Mouse (Mus musculus) lung, postnatal 10 days (tissue): ENCODE results near the gene Ttc3.
"Not testable (repeated sequence)": the region's sequence is repeated elsewhere in the genome, so short reads cannot be mapped to it uniquely, and the experiment has no call there.

ENCODE experiments used
- DNase-seq: peaks from one replicate; pipeline ENCODE4 v3.0.0; 2021

Gene Ttc3

DNA sequence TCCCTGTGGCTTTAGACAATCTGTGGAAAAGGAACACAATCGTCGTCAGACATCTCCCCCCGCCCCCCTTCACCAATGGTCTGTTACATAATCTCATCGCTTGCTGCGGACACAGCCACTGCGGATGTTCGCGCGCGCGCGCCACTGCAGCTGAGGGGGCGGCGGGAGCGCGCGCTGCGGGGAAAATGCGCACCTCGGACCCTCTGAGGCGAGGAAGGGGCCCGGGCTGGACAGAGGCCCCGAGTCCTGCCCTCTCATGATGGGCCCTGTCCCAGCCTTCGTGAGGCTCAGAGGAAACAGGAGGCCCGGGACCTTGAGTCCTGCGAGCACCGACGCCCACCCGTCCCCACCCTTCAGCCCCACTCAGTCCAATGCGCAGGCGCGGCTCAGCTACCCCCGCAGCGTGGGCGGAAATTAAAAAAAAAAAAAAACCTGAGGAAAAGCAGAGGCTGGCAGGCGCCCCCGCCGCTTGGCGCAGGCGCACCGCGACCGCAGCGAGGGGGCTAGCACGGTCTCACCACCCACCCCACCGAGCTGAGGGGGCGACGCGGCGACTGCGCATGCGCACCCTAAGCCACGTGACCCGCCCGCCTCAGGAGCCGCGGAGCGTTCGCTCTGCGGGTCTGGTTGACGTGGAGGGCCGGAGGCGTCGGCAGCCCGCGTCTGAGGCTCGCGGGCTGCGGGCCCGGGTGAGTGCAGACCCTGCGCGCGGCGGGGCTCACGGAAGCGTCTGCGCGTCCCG, at the start of gene Ttc3:
Ttc3 (plus strand) TSS at position 446 of the 742 bp plus-strand sequence.
- DNase-seq: peak; percentile 96

DNA sequence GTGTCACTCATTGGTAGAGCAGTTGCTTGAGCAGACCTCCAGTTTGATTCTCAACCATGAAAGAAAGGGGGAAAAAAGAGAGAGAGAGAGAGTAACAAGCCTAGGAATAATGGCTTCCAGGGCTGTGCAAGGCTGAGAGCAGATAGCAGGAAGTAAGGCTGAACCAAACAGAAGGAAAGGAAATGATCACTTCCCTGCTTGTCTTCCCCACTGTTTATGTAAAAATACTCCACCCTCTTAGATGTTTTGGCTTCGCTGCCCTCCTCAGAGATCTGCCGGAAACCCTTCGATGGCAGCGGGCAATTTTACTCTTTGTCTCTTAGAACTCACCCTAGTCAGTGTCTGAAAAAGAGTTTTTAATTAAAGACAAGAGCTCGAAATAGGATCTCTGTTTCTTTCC, 46.7 kb upstream of the Ttc3 start:
- peak; percentile 51 for DNase-seq

DNA sequence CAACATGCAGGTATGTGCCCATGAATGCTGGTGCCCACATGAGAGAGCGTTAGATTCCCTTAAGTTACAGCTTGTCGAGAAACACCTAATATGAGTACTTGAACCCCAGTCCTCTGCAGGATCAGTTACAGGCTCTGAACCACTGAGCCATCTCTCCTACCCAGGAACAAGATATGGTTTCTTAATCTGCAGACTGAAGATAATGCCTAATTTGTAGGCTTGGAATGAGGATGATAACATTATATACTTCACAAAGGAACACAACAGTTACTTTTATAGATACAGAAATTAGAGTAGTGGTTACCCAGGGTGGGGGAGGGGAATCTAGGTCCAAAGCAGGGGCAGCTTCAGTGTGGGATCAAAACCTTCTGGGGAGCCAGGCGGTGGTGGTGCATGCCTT, 44.4 kb upstream of the Ttc3 start:
- DNase-seq: no peak

DNA sequence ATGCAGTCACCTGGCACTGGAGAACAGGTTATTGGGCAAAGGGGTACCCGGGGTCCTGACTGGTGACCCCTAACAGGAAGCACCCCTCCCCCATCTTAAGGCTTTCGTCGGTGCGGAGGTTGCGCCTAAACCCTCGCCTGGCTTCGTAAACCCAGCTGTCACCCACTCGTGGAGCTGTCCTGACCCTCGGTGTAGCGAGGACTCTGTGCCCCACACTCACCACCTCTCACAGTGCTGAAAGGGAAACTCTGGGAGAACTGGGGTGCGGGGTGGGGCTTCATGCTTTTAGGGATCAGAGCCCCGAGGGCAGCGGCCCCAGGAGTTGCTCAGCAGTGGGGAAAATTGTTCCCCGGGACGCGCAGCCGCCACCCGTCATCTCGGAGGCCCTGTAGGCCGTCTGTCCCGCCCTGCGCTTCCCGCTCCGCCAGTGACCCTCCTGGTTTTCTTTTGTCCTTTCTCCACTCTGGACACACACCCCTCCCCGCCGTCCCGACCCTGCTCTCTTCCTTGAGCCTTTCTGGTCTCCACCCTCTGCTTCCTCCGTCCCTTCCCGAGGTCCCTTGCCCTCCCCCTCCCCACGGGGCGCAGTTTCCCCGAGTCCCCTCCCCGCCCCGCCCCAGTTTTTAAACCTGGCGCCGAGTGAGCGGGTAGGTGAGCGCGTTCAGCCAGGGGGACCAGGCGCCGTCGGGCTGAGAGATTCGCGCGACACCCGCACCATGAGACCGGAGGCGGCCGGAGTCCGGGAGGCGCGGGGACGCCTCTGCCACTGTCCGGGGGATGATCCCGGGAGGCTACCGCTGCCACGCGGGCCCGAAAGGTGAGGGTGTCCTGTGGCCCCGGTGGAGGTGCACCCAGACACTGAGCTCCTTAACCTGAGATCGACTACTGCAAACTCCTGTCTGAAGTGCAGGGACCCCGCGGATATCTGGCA, 42.4 kb upstream of the Ttc3 start, which contains the start of gene Ripply3:
Ripply3 (plus strand) TSS at position 640 of the 931 bp plus-strand sequence.
- peak; percentile 89 for DNase-seq

DNA sequence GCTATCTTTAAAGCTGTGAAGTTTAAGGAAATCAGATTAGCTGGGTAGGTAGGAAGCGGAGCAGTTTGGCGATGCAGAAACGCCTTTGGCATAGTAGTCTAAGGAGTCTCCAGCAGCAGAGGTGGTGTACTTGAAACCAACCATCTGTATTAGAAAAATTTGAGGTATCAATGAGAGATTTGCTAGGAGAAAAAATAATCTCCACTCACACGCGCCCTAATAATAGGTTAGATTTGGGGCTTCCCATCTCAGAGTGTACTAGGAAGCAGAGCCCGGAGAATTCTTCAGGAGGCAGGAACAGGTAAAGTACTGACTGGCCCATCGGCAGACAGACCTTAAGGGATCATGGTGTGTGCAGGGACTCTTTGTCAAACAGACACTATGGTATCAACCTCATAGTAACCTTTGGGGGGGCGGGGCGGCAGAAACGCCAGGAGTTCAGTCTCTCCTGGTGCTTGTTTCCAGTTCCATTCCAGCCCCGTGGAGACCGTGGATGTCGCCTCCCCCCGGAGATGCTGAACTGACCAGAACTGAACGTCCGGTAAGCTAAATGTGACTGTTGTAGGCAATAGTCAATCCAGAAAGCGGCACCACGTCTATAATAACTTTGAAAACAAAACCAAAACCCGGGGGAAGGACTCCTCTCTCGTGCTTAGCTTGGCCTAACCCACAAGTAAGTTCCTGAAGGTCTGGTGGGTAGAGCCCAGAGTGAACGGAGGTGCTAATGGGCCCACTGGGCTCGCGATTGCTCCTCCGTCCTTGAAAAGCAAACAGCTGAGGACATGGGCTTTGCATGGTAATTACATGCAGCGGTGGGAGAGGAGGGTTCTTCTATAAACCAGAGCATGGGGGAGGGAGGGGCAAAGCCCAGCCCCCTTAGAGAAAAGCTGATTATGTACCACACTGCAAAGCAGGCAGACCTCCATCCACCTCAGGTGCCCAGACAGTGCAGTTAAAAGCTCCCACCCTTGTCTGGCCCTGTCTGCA, 41.2 kb upstream of the Ttc3 start:
- no peak for DNase-seq

DNA sequence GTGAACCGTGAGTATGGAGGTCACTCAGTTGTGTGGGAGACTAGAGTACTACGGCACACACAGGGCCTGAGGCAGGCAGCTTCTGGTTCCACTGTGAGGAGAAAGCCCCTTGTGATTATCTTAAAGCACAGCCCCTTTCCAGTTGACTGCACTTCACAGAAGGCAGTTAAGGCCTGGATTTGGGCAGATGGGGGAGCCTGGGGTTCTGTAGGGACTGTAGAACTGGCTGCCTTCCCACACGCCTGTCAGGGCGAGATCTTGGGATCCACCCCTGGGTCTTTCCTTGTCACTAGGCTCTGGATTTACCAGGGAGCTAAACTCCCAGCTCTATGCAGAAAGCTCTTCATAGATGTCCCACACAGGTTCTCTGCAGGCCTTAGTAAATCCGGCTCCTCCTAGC, 40.0 kb upstream of the Ttc3 start:
- no peak for DNase-seq

DNA sequence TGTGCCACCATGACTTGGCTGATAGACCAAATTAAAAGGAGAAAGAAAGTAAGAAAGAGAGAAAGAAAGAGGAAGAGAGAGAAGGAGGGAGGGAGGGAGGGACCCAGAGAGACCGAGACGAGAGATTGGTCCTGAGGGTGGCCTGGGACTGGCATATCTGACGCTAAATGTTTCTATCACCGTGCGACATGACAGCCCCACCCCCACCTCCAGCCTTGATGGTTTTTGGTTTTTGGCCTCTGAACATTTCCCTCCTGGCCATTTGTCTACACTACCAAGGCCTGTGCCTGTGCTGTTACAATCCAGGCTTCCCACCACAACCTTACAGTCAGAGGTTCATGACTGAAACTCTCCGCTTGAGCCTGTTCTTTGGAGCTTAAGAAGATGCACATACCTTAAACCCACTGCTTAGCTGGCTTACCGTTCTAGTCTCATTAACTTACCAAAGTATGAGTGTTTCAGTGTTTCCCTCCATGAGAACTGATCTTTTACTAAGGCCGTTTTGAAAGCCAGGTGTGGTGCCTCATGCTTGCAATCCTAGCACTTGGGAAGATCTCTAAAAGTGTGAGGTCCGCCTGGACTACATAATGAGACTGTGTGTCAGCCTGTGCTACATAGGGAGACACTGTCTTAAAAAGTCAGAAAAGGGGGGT, 39.1 kb upstream of the Ttc3 start:
- DNase-seq: no peak

DNA sequence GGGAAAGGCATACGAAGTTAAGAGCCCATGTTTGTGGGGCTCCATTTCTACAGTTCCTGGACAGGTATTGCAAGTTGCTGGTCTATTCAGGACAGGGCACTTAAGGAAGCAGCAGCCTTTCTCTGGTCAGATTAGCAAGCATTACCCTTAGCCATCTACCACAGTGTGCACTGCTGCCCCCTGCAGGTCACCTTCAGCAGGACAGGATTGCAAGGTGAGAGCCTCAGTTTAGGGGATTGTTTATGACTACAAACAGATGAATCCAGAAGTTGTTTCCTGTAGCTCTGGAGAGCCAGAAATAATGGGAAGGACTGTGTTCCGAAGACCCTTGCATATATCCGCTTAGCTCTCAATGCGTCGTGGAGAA, 38.5 kb upstream of the Ttc3 start:
- DNase-seq: peak; percentile 77

DNA sequence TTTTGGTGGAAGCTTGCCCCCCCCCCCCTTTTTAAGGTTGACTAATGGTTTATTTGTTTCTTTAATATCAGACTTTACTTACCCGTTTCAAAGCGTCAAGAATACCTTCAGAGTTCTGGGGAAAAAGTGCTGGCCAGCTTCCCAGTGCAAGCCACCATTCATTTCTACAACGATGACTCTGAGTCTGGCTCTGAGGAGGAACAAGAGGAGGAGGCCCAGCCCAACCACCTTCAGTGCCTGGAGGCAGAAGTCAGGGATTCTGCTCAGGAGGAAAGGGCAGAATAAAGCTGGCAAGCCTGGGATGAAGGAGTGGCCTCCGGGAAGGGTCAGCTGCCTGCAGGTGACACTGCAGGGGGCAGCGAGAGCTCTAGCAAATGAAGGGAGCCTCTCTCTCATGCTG, 34.8 kb upstream of the Ttc3 start:
- DNase-seq: no peak

DNA sequence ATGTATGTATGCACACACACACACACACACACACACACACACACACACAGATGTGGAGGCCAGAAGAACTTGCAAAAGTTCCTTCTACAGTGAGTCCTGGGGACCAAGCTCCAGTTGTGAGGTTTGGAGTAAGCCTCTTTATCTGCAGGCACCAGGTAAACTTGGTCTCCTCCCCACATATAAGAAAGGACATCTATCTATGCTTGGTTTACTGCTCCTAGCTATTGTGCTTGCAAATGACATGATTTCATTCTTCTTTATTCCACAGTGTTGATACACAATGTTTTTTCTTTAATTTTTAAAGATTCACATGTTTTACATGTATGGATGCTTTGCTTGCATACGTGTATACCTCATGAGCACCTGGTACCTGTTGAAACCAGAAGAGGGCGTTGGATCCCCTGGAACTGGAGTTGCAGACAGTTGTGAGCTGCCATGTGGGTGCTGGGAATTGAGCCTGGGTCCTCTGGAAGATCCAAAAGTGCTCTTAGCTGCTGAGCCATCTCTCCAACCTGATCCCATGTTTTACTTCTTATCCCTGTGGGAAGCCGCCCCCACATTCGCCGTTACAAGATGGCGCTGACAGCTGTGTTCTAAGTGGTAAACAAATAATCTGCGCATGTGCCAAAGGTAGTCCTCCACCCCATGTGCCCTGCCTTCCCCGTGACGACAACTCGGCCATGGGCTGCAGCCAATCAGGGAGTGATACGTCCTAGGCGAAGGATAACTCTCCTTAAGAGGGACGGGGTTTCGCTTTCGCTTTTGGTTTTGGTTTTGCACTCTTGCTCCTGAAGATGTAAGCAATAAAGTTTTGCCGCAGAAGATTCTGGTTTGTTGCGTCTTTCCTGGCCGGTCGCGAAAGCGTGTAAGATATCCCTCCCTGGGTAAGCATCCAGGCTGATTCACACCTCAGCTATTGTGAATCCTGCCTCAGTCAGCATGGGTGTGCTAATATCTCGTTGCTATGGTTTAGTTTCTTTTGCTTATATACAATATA, 31.0 kb upstream of the Ttc3 start:
- DNase-seq: not testable (repeated sequence)

DNA sequence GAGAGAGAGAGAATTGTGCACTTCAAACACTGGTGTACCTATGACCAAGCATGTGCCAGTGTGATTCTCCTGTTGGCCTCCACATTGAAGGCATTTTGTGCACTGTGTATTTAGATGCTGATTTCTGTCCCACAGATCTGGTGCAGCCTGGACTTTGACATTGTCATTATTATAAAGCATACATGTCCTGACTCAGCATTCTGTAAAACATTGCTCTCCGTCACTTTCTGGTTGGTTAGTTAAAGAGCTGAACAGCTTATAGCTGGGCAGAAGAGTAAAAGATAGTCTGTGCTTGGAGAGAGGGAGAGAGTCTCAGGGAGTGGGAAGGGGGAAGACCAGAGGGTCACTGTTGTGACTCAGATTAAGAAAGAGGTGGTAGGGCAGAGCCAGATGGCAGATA, 24.7 kb upstream of the Ttc3 start:
- DNase-seq: no peak

DNA sequence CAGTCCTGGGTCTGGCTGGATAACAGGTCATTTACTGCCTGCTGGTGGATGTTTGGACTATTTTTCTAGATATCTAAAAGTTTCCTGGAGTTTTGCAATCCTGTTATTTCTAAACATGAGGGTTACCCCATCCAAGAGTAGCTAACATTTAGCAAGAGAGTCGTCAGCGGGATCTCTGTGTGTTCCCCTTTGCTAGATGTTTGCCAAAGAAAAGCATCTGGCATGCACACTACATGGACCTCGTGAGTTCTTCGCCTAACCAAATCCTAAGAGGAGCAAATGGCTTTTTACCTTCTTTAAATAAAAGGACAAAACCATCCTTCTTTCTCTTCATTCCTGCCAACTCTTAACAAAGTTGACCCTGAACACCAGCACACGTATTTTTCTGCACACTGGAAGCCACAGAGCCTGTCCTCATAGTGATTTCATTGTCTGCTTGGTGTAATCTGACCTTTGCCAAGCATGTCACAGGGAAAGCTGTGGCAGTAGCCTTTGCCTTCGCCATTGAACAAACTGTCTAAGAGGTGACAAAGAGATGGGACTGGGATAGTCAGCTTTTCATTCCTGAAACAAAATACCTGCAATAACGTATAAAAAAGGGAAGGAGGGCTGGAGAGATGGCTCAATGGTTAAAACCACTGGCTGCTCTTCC, 23.2 kb upstream of the Ttc3 start:
- peak; percentile 11 for DNase-seq

DNA sequence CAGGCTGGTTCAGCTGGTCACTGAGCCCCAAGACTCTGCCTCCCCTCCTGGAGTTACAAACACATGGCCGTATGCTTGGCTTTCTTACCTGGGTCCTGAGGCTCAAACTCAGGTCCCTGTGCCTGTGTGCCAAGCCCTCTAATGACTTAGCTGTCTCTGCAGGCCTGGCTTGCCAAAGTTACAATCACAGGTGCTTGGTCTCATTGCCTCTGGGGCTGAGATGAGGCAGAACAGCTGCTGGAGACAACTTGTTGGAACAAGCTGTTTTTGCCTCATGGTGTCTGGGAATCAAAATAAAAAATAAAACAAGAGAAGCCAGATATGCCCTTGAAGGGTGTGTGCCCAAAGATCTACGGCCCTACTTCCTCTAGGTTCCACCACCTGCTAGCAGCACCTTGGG, 21.6 kb upstream of the Ttc3 start:
- DNase-seq: no peak

DNA sequence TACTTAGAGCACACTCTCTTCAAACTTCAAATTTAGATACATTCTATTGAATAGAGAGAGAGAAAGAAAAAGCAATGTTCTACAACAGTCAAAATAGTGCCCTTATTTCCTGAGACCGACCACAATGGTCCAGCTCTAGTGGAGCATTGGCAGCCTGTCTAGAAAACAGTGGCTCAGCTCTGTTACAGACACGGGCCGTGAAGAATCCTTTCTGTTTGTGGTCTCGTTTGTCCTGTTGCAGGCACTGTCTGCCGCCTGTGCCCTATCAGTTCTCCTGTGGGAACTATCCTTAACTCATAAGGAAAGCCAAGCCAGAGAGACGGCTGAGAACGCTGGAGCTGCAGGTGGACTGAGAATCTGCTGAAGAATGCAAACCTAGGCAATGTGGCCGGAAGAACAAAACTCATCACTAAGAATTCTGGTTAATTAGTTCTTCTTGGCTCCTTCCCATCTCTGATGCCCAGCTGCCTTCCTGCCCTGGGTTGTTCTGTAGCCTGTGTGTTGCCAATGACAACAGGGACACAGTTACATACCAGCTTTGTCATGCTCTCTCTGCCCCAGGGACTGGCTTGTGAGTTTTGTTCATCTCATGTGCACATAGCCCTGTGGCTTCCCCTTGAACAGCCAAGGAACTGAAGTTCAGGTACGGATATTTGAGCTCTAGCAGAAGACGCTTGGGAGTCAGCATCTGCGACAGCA, 20.7 kb upstream of the Ttc3 start:
- DNase-seq: no peak

DNA sequence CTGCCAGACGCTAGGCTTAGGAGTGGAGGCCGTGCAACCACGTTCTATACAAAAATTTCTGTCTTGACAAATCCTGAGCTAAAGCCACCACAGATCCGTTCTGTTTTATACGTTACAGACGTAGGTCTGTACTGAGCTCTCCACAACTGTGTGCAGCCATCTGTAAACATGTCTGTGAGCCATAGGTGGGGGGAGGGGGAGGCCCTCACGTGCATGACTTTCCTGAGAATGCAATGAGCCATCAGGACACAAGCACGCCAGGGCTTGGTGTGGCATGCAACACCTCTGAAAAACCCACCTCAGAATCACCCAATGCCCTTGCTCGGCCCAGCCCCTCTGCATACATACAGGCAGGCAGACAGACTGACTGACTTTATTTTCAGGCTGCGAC, 20.1 kb upstream of the Ttc3 start:
- DNase-seq: no peak

DNA sequence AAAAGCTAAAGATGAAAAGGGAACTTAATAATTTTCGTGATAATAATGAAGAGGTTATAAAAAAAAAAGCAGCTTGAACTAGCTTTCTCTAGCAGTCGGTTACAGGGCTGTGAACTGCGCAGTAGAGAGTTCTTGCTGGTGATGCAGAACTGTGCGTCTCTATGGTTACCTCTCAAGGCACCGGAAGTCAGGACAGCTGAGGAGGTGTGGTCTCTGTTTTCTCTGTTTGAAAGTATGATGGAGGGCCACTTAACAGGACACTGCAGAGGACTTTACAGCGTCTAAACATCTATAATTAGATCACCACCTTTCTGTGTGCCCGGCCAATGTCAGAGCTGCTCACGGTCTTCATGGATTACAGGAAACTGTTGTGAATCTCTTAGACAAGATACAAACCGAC, 16.0 kb upstream of the Ttc3 start:
- peak; percentile 31 for DNase-seq

DNA sequence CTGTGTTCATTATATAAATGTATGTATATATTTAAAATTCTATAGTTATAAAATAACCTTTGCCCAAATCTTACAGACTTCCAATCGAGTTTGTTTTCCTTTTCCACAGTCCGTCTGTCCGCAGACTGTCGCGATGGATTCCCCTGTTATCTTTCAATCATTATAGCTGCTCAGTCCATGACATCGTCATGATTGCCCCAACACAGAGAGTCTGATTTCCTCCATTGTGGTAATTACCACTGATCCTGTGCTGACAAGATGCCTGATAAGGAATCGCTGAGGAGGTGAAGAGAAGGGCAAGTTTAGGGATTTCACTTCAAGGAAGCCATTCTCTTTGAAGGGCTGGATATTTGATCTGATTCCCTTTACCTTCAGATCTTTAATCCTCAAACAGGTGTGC, 14.4 kb upstream of the Ttc3 start:
- no peak for DNase-seq

DNA sequence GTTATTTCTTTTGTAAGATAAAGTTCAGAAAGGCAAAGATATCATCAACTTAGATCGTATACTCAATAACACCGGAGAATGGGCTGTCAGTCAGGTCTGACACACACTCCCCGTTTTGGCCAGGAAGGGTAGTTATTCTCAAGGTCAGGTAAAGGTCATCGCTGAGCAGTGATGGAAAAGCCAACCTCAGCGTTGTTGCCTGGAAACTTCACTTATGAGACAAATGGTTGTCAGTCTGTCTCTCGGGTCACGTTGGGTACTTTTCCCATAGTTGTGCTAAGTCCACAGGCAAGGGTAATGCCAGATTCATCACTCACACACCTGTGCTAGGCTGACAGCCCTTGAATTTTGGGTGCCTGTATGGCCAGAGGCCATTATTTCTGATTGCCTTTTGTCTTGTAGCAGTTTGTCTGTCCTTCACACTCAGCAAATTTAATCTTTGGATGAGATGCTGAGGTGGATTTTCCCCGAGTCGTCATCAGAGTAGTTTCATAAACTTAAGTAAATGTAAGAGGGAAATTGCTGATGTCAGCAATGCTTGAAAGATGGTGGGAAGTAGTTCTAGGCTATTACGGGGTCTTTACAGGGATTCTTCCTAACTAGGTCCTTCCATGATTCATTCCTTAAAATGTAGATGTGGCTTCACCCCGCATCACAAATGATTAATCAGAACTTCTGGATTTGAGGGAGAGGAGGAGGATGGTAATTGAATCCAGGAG, 13.5 kb upstream of the Ttc3 start:
- no peak for DNase-seq

DNA sequence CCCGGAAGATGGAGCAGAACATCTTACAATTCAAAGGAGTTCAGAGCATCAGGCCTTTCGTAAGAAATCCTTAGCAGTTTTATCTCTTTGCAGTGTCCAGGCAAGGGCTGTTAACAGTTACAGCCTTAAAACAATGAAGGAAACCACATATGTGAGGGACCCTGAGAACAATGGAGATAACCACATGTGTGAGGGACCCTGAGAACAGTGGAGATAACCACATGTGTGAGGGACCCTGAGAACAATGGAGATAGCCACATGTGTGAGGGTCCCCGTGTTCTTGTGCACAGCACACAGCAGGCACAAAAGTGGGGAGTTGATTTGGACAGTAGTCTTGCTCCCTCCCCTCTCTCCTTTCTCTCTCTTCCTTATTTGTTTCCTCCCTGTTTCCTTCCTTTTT, 12.3 kb upstream of the Ttc3 start:
- no peak for DNase-seq
